In the genomic region with DNA sequence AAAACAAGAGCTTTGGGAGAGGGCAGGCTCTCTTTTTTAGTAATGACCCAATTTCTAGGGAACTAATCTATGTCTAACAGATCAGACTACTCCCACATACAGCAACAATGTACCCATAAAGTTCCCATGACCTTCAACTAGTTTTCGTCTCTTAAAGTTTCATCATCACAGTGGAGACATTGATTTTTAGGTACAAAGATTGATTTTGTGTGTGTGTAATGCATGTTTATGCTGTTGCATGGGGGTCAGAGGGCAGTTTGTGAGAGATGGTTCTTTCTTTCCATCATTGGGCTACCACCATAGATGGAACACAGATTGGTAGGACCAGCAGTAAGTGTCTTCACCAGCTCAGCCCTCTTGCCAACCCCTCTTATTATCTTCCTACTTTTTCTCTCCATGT, we compare ENCODE assay signal across 16 mouse cellular contexts.
"Had no signal": no experiment of that assay in that cellular context is flagged by ENCODE, and none has a peak within 500 bp of the region (broad histone marks: within the 10 kb centered on the region; RNA-seq: fewer than 3 reads in every experiment).

No protein-coding gene starts in this region.

- H3K27ac ChIP-seq: neural tube, embryonic 13.5 days; neural tube, embryonic 15.5 days; stomach, embryonic 15.5 days; stomach, postnatal 0 days had no signal

- H3K27me3 ChIP-seq: neural tube, embryonic 13.5 days; neural tube, embryonic 15.5 days; stomach, embryonic 15.5 days had no signal

- H3K9me3 ChIP-seq: neural tube, embryonic 13.5 days; neural tube, embryonic 15.5 days; stomach, embryonic 15.5 days had no signal

- H3K9ac ChIP-seq: neural tube, embryonic 13.5 days; neural tube, embryonic 15.5 days; stomach, embryonic 15.5 days had no signal

- H3K4me2 ChIP-seq: neural tube, embryonic 13.5 days; neural tube, embryonic 15.5 days; stomach, embryonic 15.5 days had no signal

- DNase-seq: retina, postnatal 1 day; right cerebral cortex, adult 18-20 months; right cerebral cortex, postnatal 14 days; right cerebral cortex, postnatal 25 days; right cerebral cortex, postnatal 4 days; spleen, adult 18-20 months; thymus, adult 18-20 months; thymus, adult 2 months; thymus, postnatal 14 days; thymus, postnatal 25 days; thymus, postnatal 36 days; thymus, postnatal 4 days had no signal

- H3K4me1 ChIP-seq: neural tube, embryonic 13.5 days; neural tube, embryonic 15.5 days; stomach, embryonic 15.5 days had no signal

- H3K36me3 ChIP-seq: neural tube, embryonic 13.5 days; neural tube, embryonic 15.5 days; stomach, embryonic 15.5 days had no signal

- H3K4me3 ChIP-seq: neural tube, embryonic 13.5 days; neural tube, embryonic 15.5 days; stomach, embryonic 15.5 days had no signal
